Mouse (Mus musculus) thymus, adult 18-20 months (tissue): ENCODE measurements around the gene Hsd11b2.

Experiments used
- DNase-seq, 2 experiments: peaks; one replicate each; pipeline ENCODE4 v3.0.0; 2022; ENCODE audit warnings: mixed read lengths in 2 of 2

Gene Hsd11b2

GRCm38 (mm10) chr8:105484392-105484791 is 34.2 kb upstream of the Hsd11b2 start:
- DNase-seq: no peak

GRCm38 (mm10) chr8:105488082-105488481 is 30.5 kb upstream of the Hsd11b2 start:
- no peak for DNase-seq

- no peak for DNase-seq
These were observed 29.3 kb upstream of the Hsd11b2 start for GRCm38 (mm10) chr8:105489281-105489680.

DNA sequence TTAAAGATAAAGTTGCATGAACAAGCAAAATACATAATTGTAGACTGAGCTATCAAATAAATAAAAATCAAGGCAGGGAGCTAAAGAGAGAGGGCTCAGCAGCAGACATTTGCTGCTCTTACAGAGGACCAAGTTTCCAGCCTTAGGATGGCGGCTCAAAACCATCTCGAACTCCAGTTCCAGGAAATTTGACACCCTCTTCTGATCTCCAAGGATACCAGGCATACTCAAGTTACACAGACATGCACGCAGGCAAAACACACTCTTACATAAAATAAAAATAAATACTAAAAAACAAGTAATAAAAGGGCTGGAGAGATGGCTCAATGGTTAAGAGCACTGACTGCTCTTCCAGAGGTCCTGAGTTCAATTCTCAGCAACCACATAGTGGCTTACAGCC is 25.1 kb upstream of the Hsd11b2 start:
- DNase-seq: no peak

DNA sequence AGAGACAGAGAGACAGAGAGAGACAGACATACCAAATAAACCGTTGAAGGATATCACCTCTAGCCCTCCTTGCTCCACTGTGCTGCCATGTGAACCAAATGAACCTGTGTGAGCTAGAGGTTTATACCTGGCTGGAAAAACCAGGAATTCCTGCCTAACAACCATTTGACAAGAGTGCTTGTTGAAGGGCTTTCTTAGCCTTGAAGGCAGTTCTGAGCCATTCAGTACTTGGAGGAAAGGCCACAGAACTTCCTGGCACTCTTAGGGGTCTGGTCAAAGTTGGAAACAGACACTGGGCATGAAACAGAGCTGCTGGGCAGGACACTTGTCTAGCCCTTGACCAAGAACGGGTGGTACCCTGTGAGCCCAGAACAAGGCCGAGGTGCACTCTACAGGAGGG is 24.0 kb upstream of the Hsd11b2 start:
- DNase-seq: no peak

- no peak for DNase-seq
These were observed 22.9 kb upstream of the Hsd11b2 start for GRCm38 (mm10) chr8:105495350-105496302.

DNA sequence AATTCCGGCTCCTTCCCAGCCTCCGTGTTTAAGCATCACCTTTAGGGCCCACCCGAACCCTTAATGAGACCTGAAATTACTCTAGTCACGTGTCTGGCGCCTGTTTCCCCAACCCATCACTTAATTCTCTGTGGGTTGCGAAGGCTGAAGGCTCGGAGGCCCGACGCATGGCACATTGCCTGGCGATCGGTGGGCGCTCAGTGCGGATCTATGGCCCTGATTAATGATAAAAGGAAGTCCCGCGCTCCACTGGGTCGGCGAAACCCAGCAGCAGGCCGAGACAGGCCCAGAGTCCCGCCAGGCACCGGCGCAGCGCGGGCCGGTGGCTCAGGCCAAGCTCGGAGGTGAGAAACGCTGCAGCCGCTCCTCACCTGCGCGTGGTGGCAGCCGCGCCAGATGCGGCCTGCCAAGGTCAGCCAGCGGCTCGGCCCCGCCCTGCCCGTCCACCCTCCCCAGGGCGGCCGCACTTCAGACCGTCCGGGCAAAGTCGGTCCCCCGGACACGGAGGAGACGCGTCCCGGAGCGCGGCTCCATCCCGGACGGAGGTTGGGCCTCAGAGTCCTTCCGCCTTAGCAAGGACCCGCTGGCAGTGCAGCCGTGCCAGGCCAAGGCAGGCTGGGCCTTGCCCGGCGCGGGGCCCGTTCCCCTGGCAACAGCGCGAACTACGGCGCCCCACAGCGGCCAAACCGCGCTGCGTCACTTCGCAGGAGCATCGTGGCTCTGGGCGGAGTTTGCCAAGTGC is 21.9 kb upstream of the Hsd11b2 start, which contains the start of gene Zdhhc1:
Zdhhc1 (minus strand) TSS at position 464 of the 742 bp plus-strand sequence.
- peak; percentile 61 to 63 for DNase-seq

DNA sequence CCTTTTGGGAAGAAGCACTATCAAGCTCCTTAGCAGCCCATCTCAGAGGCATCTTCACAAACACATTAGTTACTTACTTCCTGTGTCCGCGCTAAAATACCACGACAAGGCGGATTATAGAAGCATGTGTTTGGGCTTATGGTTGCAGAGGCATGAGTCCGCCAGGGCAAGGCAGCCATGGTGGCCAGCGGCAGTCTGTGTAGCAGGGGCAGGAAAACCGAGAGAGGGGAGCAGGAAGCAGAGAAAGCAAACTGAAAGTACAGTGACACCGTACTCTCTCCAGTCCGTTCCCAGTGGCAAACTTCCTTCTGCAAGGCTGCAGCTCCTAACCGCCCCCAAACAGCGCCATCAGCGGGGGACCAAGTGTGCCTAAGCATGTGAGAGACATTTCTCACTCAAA is 18.8 kb upstream of the Hsd11b2 start:
- DNase-seq: no peak

DNA sequence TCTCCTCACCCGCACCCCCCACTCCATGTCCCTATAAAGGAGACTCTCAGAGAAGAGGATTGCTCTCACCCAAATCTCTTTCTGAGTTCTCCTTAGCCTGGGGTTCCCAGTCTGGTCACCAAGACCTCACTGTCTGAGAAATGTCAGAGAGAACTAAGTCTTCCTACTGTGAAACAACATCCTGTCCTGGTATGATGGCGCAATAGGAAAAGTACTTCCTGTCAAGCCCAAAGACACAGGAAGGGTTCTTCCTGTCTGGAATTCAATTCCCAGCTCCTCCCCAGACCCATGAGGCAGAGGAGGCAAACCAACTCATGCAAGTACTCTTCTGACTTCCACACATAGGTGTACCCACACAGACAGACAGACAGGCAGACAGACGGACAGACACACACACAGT is 13.9 kb upstream of the Hsd11b2 start:
- no peak for DNase-seq

- no peak for DNase-seq
These were observed 11.6 kb upstream of the Hsd11b2 start for GRCm38 (mm10) chr8:105506977-105507376.

- DNase-seq: no peak
These were observed 9.8 kb upstream of the Hsd11b2 start for GRCm38 (mm10) chr8:105508758-105509157.

DNA sequence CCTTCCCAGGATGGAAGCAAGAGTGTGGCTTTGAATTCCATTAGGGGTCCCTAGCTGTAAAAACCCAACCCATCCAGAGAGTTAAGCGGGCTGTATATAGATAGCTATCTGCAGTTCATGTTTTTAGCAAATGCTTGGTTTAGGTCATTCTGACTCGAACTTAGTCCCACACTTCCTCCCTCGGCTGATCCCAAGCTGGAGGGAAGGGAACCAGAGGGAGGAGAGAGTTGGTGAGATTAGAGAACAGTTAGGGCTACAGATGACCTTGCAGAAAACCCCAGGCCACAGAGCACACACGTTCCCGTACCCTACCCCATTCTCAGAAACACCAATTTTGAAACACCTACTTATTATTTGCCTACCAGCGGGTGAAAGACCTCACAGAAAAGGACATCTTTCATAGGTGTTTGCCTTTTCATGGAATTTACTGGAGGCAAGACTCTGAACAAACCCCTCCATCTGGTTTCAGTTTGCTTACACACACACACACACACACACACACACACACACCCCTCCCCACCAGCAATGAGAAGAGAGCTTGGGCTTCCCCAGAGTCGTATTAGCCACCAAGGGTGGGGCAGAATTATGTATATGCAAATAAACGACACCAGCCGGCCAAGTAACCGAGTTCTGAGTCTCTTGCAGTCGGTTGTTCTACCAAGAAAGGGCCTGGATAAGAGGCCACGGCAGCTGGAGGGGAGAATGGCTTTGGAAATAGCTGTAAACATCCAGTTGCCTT is 8.4 kb upstream of the Hsd11b2 start:
- no peak for DNase-seq

DNA sequence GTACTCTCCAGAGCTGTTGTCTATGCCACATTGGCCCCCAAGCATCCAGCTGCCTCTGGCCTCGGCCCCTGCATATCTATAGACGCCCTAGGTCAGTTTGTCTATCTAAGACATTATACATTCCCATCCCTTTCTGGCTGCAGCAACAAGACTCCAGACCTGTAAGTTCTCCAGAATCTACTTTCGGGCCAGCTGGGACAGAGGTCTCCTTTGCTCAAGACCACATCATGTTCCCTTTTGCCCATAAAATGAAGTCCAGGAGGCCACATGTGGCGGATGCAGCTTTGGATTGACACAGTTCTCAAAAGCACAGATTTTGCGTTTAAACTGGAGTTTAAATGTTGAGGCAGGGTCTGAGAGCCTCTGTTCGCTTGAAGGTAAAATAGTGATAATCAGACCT is 4.4 kb upstream of the Hsd11b2 start:
- no peak for DNase-seq

DNA sequence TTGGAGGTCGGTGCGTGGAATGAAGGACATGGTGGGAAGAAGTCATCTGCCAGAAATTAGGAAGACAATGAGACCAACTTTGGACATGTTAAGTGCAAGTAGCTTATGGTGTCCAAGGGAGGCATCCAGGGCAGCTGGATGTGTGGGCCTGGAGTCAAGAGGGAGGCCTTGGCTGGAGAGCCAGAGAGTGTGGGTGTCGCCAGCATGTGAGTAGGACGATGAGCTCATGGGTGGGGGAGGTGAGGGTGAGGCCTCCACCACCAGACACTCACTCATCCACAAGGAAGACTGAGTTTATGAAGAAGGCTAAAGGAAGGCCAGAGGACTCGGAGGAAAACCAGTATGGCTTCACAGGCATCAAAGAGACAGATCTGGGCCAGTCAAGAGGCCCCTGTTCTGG is 3.9 kb upstream of the Hsd11b2 start:
- no peak for DNase-seq

DNA sequence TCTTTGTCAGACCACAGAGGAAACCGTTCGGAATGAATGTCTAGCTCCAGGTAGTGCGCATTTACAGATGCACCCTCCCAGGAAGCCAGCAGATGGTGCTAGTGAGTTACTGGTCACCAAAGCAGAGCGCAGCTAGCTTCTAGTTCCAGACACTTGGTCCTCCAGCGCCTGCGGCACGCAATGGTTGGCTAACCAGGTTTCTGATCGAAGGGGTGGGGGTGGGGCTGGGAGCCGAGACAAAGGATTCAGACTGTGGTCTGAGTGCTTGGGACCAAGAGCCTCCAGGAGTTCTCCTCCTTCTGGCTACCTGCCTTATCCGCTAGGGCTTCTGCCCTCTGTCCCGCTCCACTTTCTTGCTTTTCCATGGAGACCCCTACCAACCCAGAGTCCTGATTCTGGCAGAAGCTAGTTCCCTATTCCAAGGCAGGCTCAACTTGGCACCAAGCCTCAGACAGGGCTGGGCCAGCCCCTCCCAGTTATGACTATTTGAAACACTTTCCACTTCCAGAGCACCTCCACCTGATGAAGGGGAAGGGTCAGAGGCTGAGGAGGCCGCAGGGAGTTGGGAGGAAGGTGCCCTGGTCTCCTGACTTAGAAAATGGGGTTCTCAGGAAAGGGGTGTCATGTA is 2.4 kb upstream of the Hsd11b2 start:
- DNase-seq: peak in 1 of 2 experiments; percentile 49

DNA sequence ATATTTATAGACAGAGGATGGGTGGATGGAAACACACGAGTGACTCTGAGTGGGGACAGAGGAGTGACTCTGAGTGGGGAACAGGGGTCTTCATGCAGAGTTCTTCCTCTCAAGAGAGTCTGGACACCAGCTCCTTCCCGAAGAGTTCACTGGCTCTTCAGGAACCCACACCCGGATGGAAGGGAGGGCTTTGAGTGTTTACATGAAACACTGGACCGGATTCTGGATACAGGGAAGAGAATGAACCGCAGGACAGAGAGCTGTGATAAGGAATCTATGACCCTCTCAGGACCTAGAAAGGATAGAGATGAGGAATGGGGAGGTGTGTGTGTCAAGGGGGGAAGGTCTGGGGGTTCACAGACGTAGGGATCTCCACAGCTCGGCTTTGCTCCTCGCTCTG is 1.2 kb upstream of the Hsd11b2 start:
- no peak for DNase-seq

DNA sequence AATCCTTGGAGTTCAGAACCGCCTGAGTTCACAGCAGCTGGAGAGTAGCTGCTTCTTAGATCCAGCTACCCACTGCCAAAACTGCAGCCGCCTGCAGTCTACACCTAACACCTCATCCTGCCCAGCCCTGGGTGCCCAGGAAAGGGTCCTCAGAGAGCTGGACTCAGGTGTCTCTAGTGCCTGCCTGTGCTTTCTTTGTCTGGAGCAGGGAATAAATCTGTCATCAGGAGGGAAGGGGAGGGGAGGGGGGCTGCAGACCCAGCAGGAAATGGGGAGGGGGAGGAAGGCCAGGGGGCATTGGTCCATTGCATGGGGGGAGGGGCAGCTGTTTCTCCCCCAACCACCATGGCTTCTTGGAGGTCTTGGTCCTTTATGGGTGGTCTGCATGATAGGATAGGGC is 1.0 kb downstream of the Hsd11b2 start:
- DNase-seq: no peak

GRCm38 (mm10) chr8:105520521-105520920 is 2.0 kb downstream of the Hsd11b2 start:
- DNase-seq: no peak

DNA sequence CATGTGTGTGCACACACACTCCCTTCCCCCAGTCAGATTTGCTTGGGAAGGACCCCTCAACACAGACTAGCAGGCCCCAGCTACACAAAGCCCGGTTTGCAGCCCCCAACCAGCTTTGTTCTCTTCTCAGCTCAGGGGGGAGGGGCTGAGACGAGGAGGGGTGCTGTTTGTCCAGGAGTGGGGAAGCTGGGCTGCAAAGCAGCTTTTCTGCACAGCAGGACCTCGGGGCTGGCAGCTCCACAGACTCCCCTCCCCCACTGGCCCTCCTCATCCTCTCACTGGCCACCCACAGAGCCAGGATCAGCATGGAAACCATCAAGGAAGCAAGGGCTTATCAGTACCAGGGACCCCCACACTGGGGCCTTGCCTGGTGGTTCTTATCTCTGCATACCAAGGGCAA is 2.5 kb downstream of the Hsd11b2 start:
- DNase-seq: no peak

- no peak for DNase-seq
These were observed 3.6 kb downstream of the Hsd11b2 start for GRCm38 (mm10) chr8:105521995-105522769.

DNA sequence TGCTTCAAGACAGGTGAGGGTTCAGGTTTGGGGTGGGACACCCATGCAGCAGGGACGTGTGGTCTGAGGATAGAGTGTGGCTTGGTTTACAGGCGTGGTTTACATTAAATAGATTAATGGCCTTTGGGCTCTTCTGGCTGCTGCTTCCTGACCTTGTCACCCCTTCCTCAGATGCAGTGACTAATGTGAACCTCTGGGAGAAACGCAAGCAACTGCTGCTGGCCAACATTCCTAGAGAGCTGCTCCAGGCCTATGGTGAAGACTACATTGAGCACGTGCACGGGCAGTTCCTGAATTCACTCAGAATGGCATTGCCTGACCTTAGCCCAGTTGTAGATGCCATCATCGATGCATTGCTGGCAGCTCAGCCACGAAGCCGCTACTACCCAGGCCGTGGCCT is 4.3 kb downstream of the Hsd11b2 start:
- no peak for DNase-seq

GRCm38 (mm10) chr8:105527110-105527509 is 8.6 kb downstream of the Hsd11b2 start:
- no peak for DNase-seq
